Mouse (Mus musculus) MEL (cell line): ENCODE results near the gene Cdt1. TPM values are rescaled to one million over a fixed set of nuclear protein-coding genes. Genes with fewer than 3 reads are reported as not detected.

Experiments
- DNase-seq: peaks from one replicate; pipeline ENCODE4 v3.0.0; 2011; ENCODE audit warnings: low read depth, low spot score
- H3K27ac ChIP-seq: 2 replicates; pipeline ENCODE4 v1.5.1; 2012; ENCODE audit warnings: low read depth, mild to moderate bottlenecking, control low read depth, low read length, moderate library complexity; ENCODE audit not compliant: control insufficient read depth
- H3K27me3 ChIP-seq, 2 experiments: fragments of 150-350 bp in 1 of 2; sonication (generic) in 1 of 2; 2 replicates each; pipeline ENCODE4 v1.6.1; 2012; ENCODE audit warnings: low read length in 2 of 2, mild to moderate bottlenecking in 2 of 2, improper control_type of control experiment in 1 of 2, moderate library complexity in 1 of 2; ENCODE audit not compliant: insufficient read depth in 2 of 2, control insufficient read depth in 1 of 2
- H3K36me3 ChIP-seq, 2 experiments: 2 replicates each; pipeline ENCODE4 v1.6.1; 2012 to 2014; ENCODE audit warnings: low read length in 2 of 2, improper control_type of control experiment in 1 of 2, inconsistent platforms in 1 of 2, mild to moderate bottlenecking in 1 of 2; ENCODE audit not compliant: insufficient read depth in 2 of 2, control insufficient read depth in 1 of 2
- H3K4me1 ChIP-seq, 2 experiments: fragments of 150-350 bp in 1 of 2; sonication (generic) in 1 of 2; 2 replicates each; pipeline ENCODE4 v1.6.1; 2012; ENCODE audit warnings: low read length in 2 of 2, improper control_type of control experiment in 1 of 2, mild to moderate bottlenecking in 1 of 2; ENCODE audit not compliant: insufficient read depth in 2 of 2, control insufficient read depth in 1 of 2
- H3K4me3 ChIP-seq, 2 experiments: fragments of 150-350 bp in 1 of 2; sonication (generic) in 1 of 2; 2 replicates each; pipeline ENCODE4 v1.5.1; 2012; ENCODE audit warnings: low read depth in 2 of 2, low read length in 2 of 2, mild to moderate bottlenecking in 2 of 2, moderate library complexity in 2 of 2, control low read depth in 1 of 2, improper control_type of control experiment in 1 of 2; ENCODE audit not compliant: control insufficient read depth in 1 of 2, insufficient read depth in 1 of 2
- H3K79me2 ChIP-seq: 2 replicates; pipeline ENCODE4 v1.6.1; 2012; ENCODE audit warnings: mild to moderate bottlenecking, low read length, moderate library complexity; ENCODE audit not compliant: control insufficient read depth, poor library complexity, insufficient read depth
- H3K9ac ChIP-seq: 2 replicates; pipeline ENCODE4 v1.6.1; 2012; ENCODE audit warnings: low read depth, mild to moderate bottlenecking, control low read depth, low read length, moderate library complexity; ENCODE audit not compliant: control insufficient read depth, poor library complexity, severe bottlenecking
- H3K9me3 ChIP-seq: fragments of 150-350 bp; sonication (generic); replicated peaks from 2 replicates; pipeline ENCODE4 v1.6.1; 2012; ENCODE audit warnings: mild to moderate bottlenecking, low read length, improper control_type of control experiment, moderate library complexity; ENCODE audit not compliant: insufficient read depth
- CHD1 ChIP-seq: IDR thresholded peaks from 2 replicates; pipeline ENCODE4 v1.6.1; 2012; ENCODE audit warnings: low read depth, mild to moderate bottlenecking, inconsistent platforms, low read length, improper control_type of control experiment
- CTCF ChIP-seq, 3 experiments: IDR thresholded peaks in 2 of 3; conservative IDR thresholded peaks in 1 of 3; 2 replicates each; pipeline ENCODE4 v1.5.1; 2011 to 2012; ENCODE audit warnings: low read length in 3 of 3, low read depth in 2 of 3, mild to moderate bottlenecking in 2 of 3, improper control_type of control experiment in 1 of 3, inconsistent platforms in 1 of 3, mixed read lengths in 1 of 3, moderate library complexity in 1 of 3; ENCODE audit not compliant: control insufficient read depth in 1 of 3, insufficient read depth in 1 of 3, poor library complexity in 1 of 3, severe bottlenecking in 1 of 3
- ELF1 ChIP-seq: IDR thresholded peaks from 2 replicates; pipeline ENCODE4 v1.6.1; 2014; ENCODE audit warnings: low read depth, mild to moderate bottlenecking, inconsistent platforms, low read length, improper control_type of control experiment, moderate library complexity
- GABPA ChIP-seq: IDR thresholded peaks from 2 replicates; pipeline ENCODE4 v1.6.1; 2012; ENCODE audit warnings: low read depth, mild to moderate bottlenecking, inconsistent platforms, low read length, improper control_type of control experiment, moderate library complexity
- JUND ChIP-seq: IDR thresholded peaks from 2 replicates; pipeline ENCODE4 v1.6.1; 2011; ENCODE audit warnings: low read depth, mild to moderate bottlenecking, improper control_type of control experiment, low read length
- MAFK ChIP-seq: IDR thresholded peaks from 2 replicates; pipeline ENCODE4 v1.6.1; 2011; ENCODE audit warnings: low read depth, mild to moderate bottlenecking, low read length, improper control_type of control experiment, borderline replicate concordance
- MEF2A ChIP-seq: IDR thresholded peaks from 2 replicates; pipeline ENCODE4 v1.6.1; 2014; ENCODE audit warnings: low read depth, mild to moderate bottlenecking, inconsistent platforms, low read length, improper control_type of control experiment; ENCODE audit not compliant: poor library complexity, insufficient replicate concordance, severe bottlenecking; ENCODE audit errors: extremely low read depth
- MYB ChIP-seq: IDR thresholded peaks from 2 replicates; pipeline ENCODE4 v1.6.1; 2011; ENCODE audit warnings: mild to moderate bottlenecking, low read depth, low read length, improper control_type of control experiment
- NELFE ChIP-seq: IDR thresholded peaks from 2 replicates; pipeline ENCODE4 v1.6.1; 2011; ENCODE audit warnings: low read depth, low read length, improper control_type of control experiment
- RCOR1 ChIP-seq: IDR thresholded peaks from 2 replicates; pipeline ENCODE4 v1.6.1; 2012; ENCODE audit warnings: low read depth, mild to moderate bottlenecking, inconsistent platforms, low read length, improper control_type of control experiment
- SIN3A ChIP-seq: IDR thresholded peaks from 2 replicates; pipeline ENCODE4 v1.6.1; 2012; ENCODE audit warnings: low read length, improper control_type of control experiment, inconsistent platforms
- ZC3H11A ChIP-seq: IDR thresholded peaks from 2 replicates; pipeline ENCODE4 v1.6.1; 2012; ENCODE audit warnings: low read depth, mild to moderate bottlenecking, inconsistent platforms, low read length, improper control_type of control experiment
- ZKSCAN1 ChIP-seq: IDR thresholded peaks from 2 replicates; pipeline ENCODE4 v1.6.1; 2012; ENCODE audit warnings: low read depth, mild to moderate bottlenecking, inconsistent platforms, low read length, improper control_type of control experiment, moderate library complexity
- ZMIZ1 ChIP-seq: IDR thresholded peaks from 2 replicates; pipeline ENCODE4 v1.6.1; 2012; ENCODE audit warnings: low read depth, mild to moderate bottlenecking, inconsistent platforms, low read length, improper control_type of control experiment, moderate library complexity
- ZNF384 ChIP-seq: IDR thresholded peaks from 2 replicates; pipeline ENCODE4 v1.6.1; 2012; ENCODE audit warnings: low read depth, mild to moderate bottlenecking, inconsistent platforms, low read length, improper control_type of control experiment
- polyA plus RNA-seq, 2 experiments: library from polyadenylated mRNA; stranded (reverse) in 1 of 2; unstranded in 1 of 2; fragments of >175 nt in 1 of 2; fragments of >200 nt in 1 of 2; gene quantifications; 2 replicates each; pipeline versions ENCODE4 v1.2.1 to v1.2.4; 2012; ENCODE audit warnings: low replicate concordance in 2 of 2, low read depth in 1 of 2; ENCODE audit not compliant: insufficient read length in 2 of 2, insufficient read depth in 1 of 2, missing spikeins in 1 of 2
- total RNA-seq: library from RNA; depleted of rRNA; stranded (reverse); fragments of 300-350 nt; gene quantifications from 2 replicates; pipeline ENCODE4 v1.2.3, GENCODE M21; 2012; rRNA removed

Gene Cdt1
- total and polyA plus RNA-seq, 3 experiments = 74.6 to 84.5 TPM; not detected in 1

- H3K27me3 ChIP-seq = no peaks in the 10 kb centered on the region
- no peak overlapping the region for H3K27ac ChIP-seq
- H3K4me1 ChIP-seq = peaks cover 8 to 12% of the 10 kb centered on the region in 2 experiments
- TF ChIP-seq ZNF384 = no peak
- no peak for TF ChIP-seq ZC3H11A
- no peaks in the 10 kb centered on the region; a peak in 1 of 4 replicates for H3K36me3 ChIP-seq
- no peak overlapping the region for H3K4me3 ChIP-seq
- H3K79me2 ChIP-seq = no peaks in the 10 kb centered on the region
- H3K9me3 ChIP-seq = no peaks in the 10 kb centered on the region
- no peak for DNase-seq
- no peak overlapping the region for H3K9ac ChIP-seq
Observed at GRCm38 (mm10) chr8:122620446-122620845, 52.6 kb downstream of the Cdt1 start.

DNA sequence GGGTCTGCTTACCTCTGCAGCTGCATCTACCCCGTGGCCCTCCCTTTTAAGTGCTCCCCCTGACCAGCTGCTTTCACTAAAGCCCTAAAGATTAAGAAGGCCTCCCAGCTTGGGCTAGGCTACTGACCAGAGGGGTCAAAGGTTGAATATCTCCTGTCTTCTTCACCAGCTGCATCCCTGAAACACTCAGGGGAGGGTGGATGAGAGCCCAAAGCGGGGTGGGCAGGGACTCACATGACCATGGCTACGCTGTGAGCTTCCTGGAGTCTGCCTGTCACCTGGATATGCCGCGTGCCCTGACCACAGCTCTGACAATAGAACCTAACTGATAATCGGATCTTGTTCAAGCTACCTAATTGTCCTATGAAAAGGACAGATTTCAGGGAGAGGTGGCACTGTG lies 54.9 kb downstream of the Cdt1 start, which contains the start of gene Pabpn1l:
TSS of gene Pabpn1l (minus strand) at position 13 of the 400 bp plus-strand sequence.
- no peaks in the 10 kb centered on the region for H3K27me3 ChIP-seq

More for the DNA sequence above, 54.9 kb downstream of the Cdt1 start, which contains the start of gene Pabpn1l:
- Histone ChIP-seq H3K79me2 (no peaks in the 10 kb centered on the region), H3K27ac (no peak within 1 kb of the TSS), H3K36me3 (no peaks in the 10 kb centered on the region; a peak in 1 of 4 replicates), H3K4me3 (no peak within 1 kb of the TSS), H3K9me3 (no peaks in the 10 kb centered on the region), H3K9ac (no peak within 1 kb of the TSS), H3K4me1 (peaks cover 8 to 12% of the 10 kb centered on the region in 2 experiments)
- no peak for DNase-seq
- TF ChIP-seq ZMIZ1 = no peak
- no peak for TF ChIP-seq RCOR1
- TF ChIP-seq ELF1 = no peak
- no peak for TF ChIP-seq CTCF (IDR thresholded peaks at IDR 0.05 in 2 of 3, conservative IDR thresholded peaks at IDR 0.05 in 1 of 3; ENCODE audit: control insufficient read depth in 1 of 3, insufficient read depth in 1 of 3, low read depth in 2 of 3, low read length in 3 of 3, poor library complexity in 1 of 3, severe bottlenecking in 1 of 3)
- no peak for TF ChIP-seq GABPA
- TF ChIP-seq NELFE = no peak
- no peak for TF ChIP-seq CHD1
- no peak for TF ChIP-seq JUND
- no peak for TF ChIP-seq MYB
- TF ChIP-seq ZKSCAN1 = no peak
- no peak for TF ChIP-seq MEF2A
- TF ChIP-seq SIN3A = no peak
- no peak for TF ChIP-seq MAFK

Other genes starting within 250 kb of the Cdt1 start
- 0.12 TPM in 1 of 2 replicates, not detected in the other for gene Trhr2, start 207.3 kb upstream of the Cdt1 start, total RNA-seq
- under 1 TPM in 1 of 2 experiments, not detected in 1; 0.07 TPM for gene Trhr2, start 207.3 kb upstream of the Cdt1 start, polyA plus RNA-seq
- gene Zc3h18, start 191.4 kb upstream of the Cdt1 start, total RNA-seq = 84.3 and 98.5 TPM in 2 replicates
- 100 to 1,000 TPM in 1 of 2 experiments, 10 to 100 TPM in 1; 30.2 to 122 TPM for gene Zc3h18, start 191.4 kb upstream of the Cdt1 start, polyA plus RNA-seq
- not detected in 2 replicates for gene Il17c, start 146.0 kb upstream of the Cdt1 start, total RNA-seq
- under 1 TPM in 1 of 2 experiments, not detected in 1; 0.43 TPM for gene Il17c, start 146.0 kb upstream of the Cdt1 start, polyA plus RNA-seq
- 299 and 344 TPM in 2 replicates for gene Cyba, start 135.1 kb upstream of the Cdt1 start, total RNA-seq
- 100 to 1,000 TPM; 321 to 338 TPM for gene Cyba, start 135.1 kb upstream of the Cdt1 start, polyA plus RNA-seq
- gene Mvd, start 124.6 kb upstream of the Cdt1 start, total RNA-seq = 20.6 and 20.8 TPM in 2 replicates
- gene Mvd, start 124.6 kb upstream of the Cdt1 start, polyA plus RNA-seq = 10 to 100 TPM in 1 of 2 experiments, not detected in 1; 25.5 TPM
- gene Snai3, start 107.3 kb upstream of the Cdt1 start, total RNA-seq = not detected in 2 replicates
- under 1 TPM in 1 of 2 experiments, not detected in 1; 0.06 TPM for gene Snai3, start 107.3 kb upstream of the Cdt1 start, polyA plus RNA-seq
- 12.0 and 18.6 TPM in 2 replicates for gene Rnf166, start 92.0 kb upstream of the Cdt1 start, total RNA-seq
- gene Rnf166, start 92.0 kb upstream of the Cdt1 start, polyA plus RNA-seq = 10 to 100 TPM in 1 of 2 experiments, not detected in 1; 37.7 TPM
- 44.4 and 57.4 TPM in 2 replicates for gene Ctu2, start 91.9 kb upstream of the Cdt1 start, total RNA-seq
- gene Ctu2, start 91.9 kb upstream of the Cdt1 start, polyA plus RNA-seq = 10 to 100 TPM in 1 of 2 experiments, not detected in 1; 44.0 TPM
- gene Piezo1, start 16.7 kb upstream of the Cdt1 start, total RNA-seq = 144 and 155 TPM in 2 replicates
- gene Piezo1, start 16.7 kb upstream of the Cdt1 start, polyA plus RNA-seq = 100 to 1,000 TPM in 1 of 2 experiments, 10 to 100 TPM in 1; 35.1 to 223 TPM
- gene Aprt, start 8.9 kb downstream of the Cdt1 start, total RNA-seq = 239 and 243 TPM in 2 replicates
- 100 to 1,000 TPM in 1 of 2 experiments, not detected in 1; 287 TPM for gene Aprt, start 8.9 kb downstream of the Cdt1 start, polyA plus RNA-seq
- 1.7 and 2.1 TPM in 2 replicates for gene Galns, start 43.4 kb downstream of the Cdt1 start, total RNA-seq
- 1 to 10 TPM in 1 of 2 experiments, not detected in 1; 3.0 TPM for gene Galns, start 43.4 kb downstream of the Cdt1 start, polyA plus RNA-seq
- 21.6 and 21.7 TPM in 2 replicates for gene Trappc2l, start 43.6 kb downstream of the Cdt1 start, total RNA-seq
- gene Trappc2l, start 43.6 kb downstream of the Cdt1 start, polyA plus RNA-seq = 10 to 100 TPM in 1 of 2 experiments, not detected in 1; 15.1 TPM
- gene Pabpn1l, start 54.7 kb downstream of the Cdt1 start, total RNA-seq = not detected in 2 replicates
- gene Pabpn1l, start 54.7 kb downstream of the Cdt1 start, polyA plus RNA-seq = under 1 TPM in 1 of 2 experiments, not detected in 1; 0.15 TPM
- gene Cbfa2t3, start 131.1 kb downstream of the Cdt1 start, total RNA-seq = 10.5 and 11.1 TPM in 2 replicates
- gene Cbfa2t3, start 131.1 kb downstream of the Cdt1 start, polyA plus RNA-seq = 100 to 1,000 TPM in 1 of 2 experiments, not detected in 1; 102 TPM
- 17.8 and 19.4 TPM in 2 replicates for gene Acsf3, start 207.5 kb downstream of the Cdt1 start, total RNA-seq
- 10 to 100 TPM in 1 of 2 experiments, not detected in 1; 37.2 TPM for gene Acsf3, start 207.5 kb downstream of the Cdt1 start, polyA plus RNA-seq